Mouse (Mus musculus) erythroblast, embryonic 14.5 days (primary cell): ENCODE data around the gene Lpp.

Source experiments
- GATA1 ChIP-seq: IDR thresholded peaks from 2 replicates; pipeline ENCODE4 v1.6.1; 2012; ENCODE audit warnings: low read length, inconsistent platforms, mixed read lengths
- TAL1 ChIP-seq: IDR thresholded peaks from 3 replicates; pipeline ENCODE4 v1.6.1; 2012; ENCODE audit warnings: low read length, inconsistent platforms, mixed read lengths

DNA sequence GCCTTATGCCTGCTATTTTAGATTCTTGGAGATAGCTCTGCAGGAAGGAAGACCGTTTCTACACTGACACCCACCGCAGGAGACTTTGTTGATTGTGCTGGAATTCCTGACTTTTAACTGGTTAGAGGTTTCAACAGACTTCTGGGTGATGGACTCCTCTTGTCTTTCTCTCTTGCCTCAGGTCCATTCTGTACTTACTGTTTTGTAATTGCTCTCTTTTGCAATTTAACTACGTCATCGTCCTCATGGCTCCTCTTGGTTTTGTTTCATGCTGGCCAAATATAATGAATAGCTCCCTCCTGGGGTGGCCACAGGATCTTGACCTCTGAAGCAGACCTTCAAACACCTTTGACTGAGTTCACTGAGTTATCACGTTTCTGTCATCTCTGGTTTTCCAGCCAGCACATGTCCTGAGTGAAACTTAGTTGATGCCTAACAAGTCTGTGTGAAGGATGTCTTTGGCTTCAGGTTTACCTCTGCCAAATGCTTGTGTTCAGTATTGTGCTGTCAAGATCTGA is 27.4 kb downstream of the Lpp start:
- TF ChIP-seq TAL1 (no peak), GATA1 (no peak)
